Mouse (Mus musculus) 3134 (cell line): Measurements from ENCODE around the gene Plagl2.
A peak's percentile ranks its signal among the peaks of the same experiment; 100 is the strongest.
"Not testable (repeated sequence)": the region's sequence is repeated elsewhere in the genome, so short reads cannot be mapped to it uniquely, and the experiment has no call there.

Experiments used
- DNase-seq: peaks from one replicate; pipeline ENCODE4 v3.0.0-alpha.2; 2011; ENCODE audit warnings: low spot score; ENCODE audit not compliant: insufficient read length; ENCODE audit errors: extremely low read depth

Gene Plagl2

GRCm38 (mm10) chr2:153241250-153242014 lies at the start of gene Plagl2, which contains the start of gene Pofut1:
TSS of gene Plagl2 (minus strand) at chr2:153241426.
TSS of gene Pofut1 (plus strand) at chr2:153241533.
- peak; percentile 93 for DNase-seq

- DNase-seq = no peak
Measured at GRCm38 (mm10) chr2:153287835-153288234, 46.6 kb upstream of the Plagl2 start.

- no peak for DNase-seq
Measured at GRCm38 (mm10) chr2:153286524-153286923, 45.3 kb upstream of the Plagl2 start.

GRCm38 (mm10) chr2:153283919-153284318 lies 42.7 kb upstream of the Plagl2 start:
- DNase-seq = no peak

- no peak for DNase-seq
Measured at GRCm38 (mm10) chr2:153278357-153278756, 37.1 kb upstream of the Plagl2 start.

- DNase-seq = not testable (repeated sequence)
Measured at GRCm38 (mm10) chr2:153276846-153277245, 35.6 kb upstream of the Plagl2 start.

GRCm38 (mm10) chr2:153276440-153276839 lies 35.2 kb upstream of the Plagl2 start:
- DNase-seq = no peak

- DNase-seq = not testable (repeated sequence)
Measured at GRCm38 (mm10) chr2:153275577-153275976, 34.4 kb upstream of the Plagl2 start.

GRCm38 (mm10) chr2:153274919-153275247 lies 33.7 kb upstream of the Plagl2 start:
- no peak for DNase-seq

- DNase-seq = not testable (repeated sequence)
Measured at GRCm38 (mm10) chr2:153274200-153274918, 33.1 kb upstream of the Plagl2 start.

- not testable (repeated sequence) for DNase-seq
Measured at GRCm38 (mm10) chr2:153270231-153270915, 29.1 kb upstream of the Plagl2 start.

- no peak for DNase-seq
Measured at GRCm38 (mm10) chr2:153267331-153267730, 26.1 kb upstream of the Plagl2 start.

- no peak for DNase-seq
Measured at GRCm38 (mm10) chr2:153263053-153263452, 21.8 kb upstream of the Plagl2 start.

GRCm38 (mm10) chr2:153259864-153260674 lies 18.8 kb upstream of the Plagl2 start:
- DNase-seq = no peak

GRCm38 (mm10) chr2:153259030-153259863 lies 18.0 kb upstream of the Plagl2 start:
- DNase-seq = no peak

- DNase-seq = no peak
Measured at GRCm38 (mm10) chr2:153256604-153257003, 15.4 kb upstream of the Plagl2 start.

GRCm38 (mm10) chr2:153249751-153250150 lies 8.5 kb upstream of the Plagl2 start:
- DNase-seq = no peak

GRCm38 (mm10) chr2:153242156-153242555 lies 930 bp upstream of the Plagl2 start:
- no peak for DNase-seq

- DNase-seq = peak; percentile 45
Measured at GRCm38 (mm10) chr2:153240701-153241235, 458 bp downstream of the Plagl2 start.
